Mouse (Mus musculus) ES-Bruce4 (cell line): ENCODE results near the gene Plxna4. TPM values are rescaled to one million over a fixed set of nuclear protein-coding genes. Genes with fewer than 3 reads are reported as not detected.
"Not testable (repeated sequence)": the region's sequence is repeated elsewhere in the genome, so short reads cannot be mapped to it uniquely, and the experiment has no call there.

ENCODE experiments used
- H3K27ac ChIP-seq: 2 replicates; pipeline ENCODE4 v1.5.1; 2012; ENCODE audit warnings: low read length, inconsistent platforms; ENCODE audit not compliant: insufficient read depth
- H3K27me3 ChIP-seq: 2 replicates; pipeline ENCODE4 v1.6.1; 2012; ENCODE audit warnings: mild to moderate bottlenecking, low read length, inconsistent platforms; ENCODE audit not compliant: control insufficient read depth, poor library complexity, insufficient read depth, severe bottlenecking
- H3K36me3 ChIP-seq: 2 replicates; pipeline ENCODE4 v1.6.1; 2012; ENCODE audit warnings: inconsistent platforms, mild to moderate bottlenecking, low read length, moderate library complexity; ENCODE audit not compliant: control insufficient read depth, poor library complexity, insufficient read depth, severe bottlenecking
- H3K4me1 ChIP-seq: one replicate; pipeline ENCODE4 v1.8.1; 2011; ENCODE audit warnings: low read length; ENCODE audit not compliant: control insufficient read depth, insufficient read depth
- H3K4me3 ChIP-seq: 2 replicates; pipeline ENCODE4 v1.5.1; 2011; ENCODE audit warnings: low read depth, mild to moderate bottlenecking, low read length
- H3K9ac ChIP-seq: 2 replicates; pipeline ENCODE4 v1.6.1; 2012; ENCODE audit warnings: low read depth, mild to moderate bottlenecking, inconsistent platforms; ENCODE audit not compliant: poor library complexity, severe bottlenecking
- H3K9me3 ChIP-seq: replicated peaks from 2 replicates; pipeline ENCODE4 v1.6.1; 2012; ENCODE audit warnings: mild to moderate bottlenecking, low read length, inconsistent platforms; ENCODE audit not compliant: control insufficient read depth, poor library complexity, insufficient read depth, severe bottlenecking
- CTCF ChIP-seq: IDR thresholded peaks from one replicate; pipeline ENCODE4 v1.8.1; 2011; ENCODE audit warnings: low read depth, low read length
- EP300 ChIP-seq: IDR thresholded peaks from 2 replicates; pipeline ENCODE4 v1.6.1; 2011; ENCODE audit warnings: low read depth, low read length; ENCODE audit not compliant: insufficient read depth
- POLR2A ChIP-seq: IDR thresholded peaks from one replicate; pipeline ENCODE4 v1.8.1; 2011; ENCODE audit warnings: low read length; ENCODE audit not compliant: insufficient read depth
- polyA plus RNA-seq: library from polyadenylated mRNA; stranded (reverse); fragments of >200 nt; gene quantifications from 2 replicates; pipeline ENCODE4 v1.2.4, GENCODE M21; 2011; ENCODE audit warnings: low read depth; ENCODE audit not compliant: missing spikeins, insufficient read depth, insufficient read length

The Plxna4 gene
- polyA plus RNA-seq, 1 experiment = 0.33 TPM

DNA sequence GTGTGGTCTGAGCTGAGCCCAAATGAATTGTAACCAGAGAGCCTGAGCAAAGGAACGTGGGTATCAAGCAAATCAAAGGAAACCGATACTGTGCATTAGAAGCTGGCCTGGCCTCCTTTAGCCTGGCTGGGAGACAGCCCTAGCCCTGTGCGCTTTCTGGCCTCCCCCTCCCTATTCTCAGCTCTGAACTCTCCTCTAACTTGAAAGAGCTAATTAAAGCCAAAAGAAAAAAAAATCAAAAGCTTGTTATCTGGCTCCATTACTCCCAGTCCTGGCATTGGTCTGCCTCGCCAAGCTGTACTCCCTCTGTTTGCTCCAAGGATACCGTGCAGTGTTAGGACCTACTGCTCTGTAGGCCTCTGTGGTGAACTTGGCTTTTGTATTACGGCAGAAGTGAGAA, 73.9 kb downstream of the Plxna4 start:
- H3K4me1 ChIP-seq = no peaks in the 10 kb centered on the region
- no peak overlapping the region for H3K9ac ChIP-seq
- H3K4me3 ChIP-seq = no peak overlapping the region
- TF ChIP-seq EP300 (no peak), POLR2A (no peak), CTCF (no peak)
- no peaks in the 10 kb centered on the region for H3K36me3 ChIP-seq
- H3K9me3 ChIP-seq = no peaks in the 10 kb centered on the region; the same call in 1 of the 2 replicates
- H3K27ac ChIP-seq = no peak overlapping the region
- no peaks in the 10 kb centered on the region for H3K27me3 ChIP-seq

DNA sequence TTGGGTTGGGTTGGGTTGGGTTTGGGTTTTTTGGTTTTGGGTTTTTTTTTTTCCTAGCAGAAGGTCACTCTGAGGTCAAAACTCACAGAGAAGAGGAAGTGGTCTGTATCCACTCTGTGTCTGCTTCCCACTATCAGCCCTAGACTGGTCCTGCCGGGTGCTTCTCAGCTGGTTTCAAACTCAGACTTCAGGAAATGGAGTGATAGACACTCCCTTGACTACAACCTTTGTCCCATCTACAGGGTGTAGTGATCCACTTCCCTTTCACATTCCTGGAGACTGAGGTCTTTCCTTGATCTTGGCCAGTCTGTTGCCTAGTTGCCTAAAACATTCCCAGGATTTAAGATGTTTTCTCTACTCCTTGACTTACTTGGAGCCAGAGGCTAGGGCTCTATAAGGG, 76.0 kb downstream of the Plxna4 start:
- TF ChIP-seq POLR2A (no peak), CTCF (no peak), EP300 (no peak)
- H3K9ac ChIP-seq = no peak overlapping the region
- H3K27ac ChIP-seq = no peak overlapping the region

DNA sequence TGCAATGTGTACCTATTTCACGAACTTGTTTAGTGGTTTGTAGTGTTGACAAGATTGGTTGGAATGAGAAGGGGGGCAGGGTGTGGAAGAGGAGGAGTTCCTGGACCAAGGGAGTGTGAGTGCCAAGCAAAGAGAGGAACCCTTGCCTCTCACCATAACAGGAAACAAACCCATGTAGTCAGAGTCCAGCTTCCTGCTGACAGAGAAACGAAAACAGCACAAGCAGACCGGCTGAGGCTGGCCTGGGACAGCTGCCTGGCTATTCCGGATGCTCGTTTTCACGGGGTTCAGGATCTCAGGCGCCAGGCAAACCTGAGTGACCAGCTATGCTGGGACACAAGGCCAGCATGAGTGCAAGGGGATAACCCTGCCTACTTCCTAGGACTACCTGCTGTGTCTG, 77.1 kb downstream of the Plxna4 start:
- no peak for TF ChIP-seq CTCF
- TF ChIP-seq POLR2A = no peak
- TF ChIP-seq EP300 = no peak
- H3K9me3 ChIP-seq = no peaks in the 10 kb centered on the region; the same call in 1 of the 2 replicates
- no peaks in the 10 kb centered on the region for H3K36me3 ChIP-seq
- H3K4me3 ChIP-seq = no peak overlapping the region
- H3K27ac ChIP-seq = no peak overlapping the region
- H3K27me3 ChIP-seq = no peaks in the 10 kb centered on the region
- H3K4me1 ChIP-seq = no peaks in the 10 kb centered on the region
- no peak overlapping the region for H3K9ac ChIP-seq

More for the DNA sequence above, 76.0 kb downstream of the Plxna4 start:
- Histone ChIP-seq H3K9me3 (no peaks in the 10 kb centered on the region; the same call in 1 of the 2 replicates), H3K4me3 (no peak overlapping the region), H3K4me1 (no peaks in the 10 kb centered on the region), H3K36me3 (no peaks in the 10 kb centered on the region), H3K27me3 (no peaks in the 10 kb centered on the region)

DNA sequence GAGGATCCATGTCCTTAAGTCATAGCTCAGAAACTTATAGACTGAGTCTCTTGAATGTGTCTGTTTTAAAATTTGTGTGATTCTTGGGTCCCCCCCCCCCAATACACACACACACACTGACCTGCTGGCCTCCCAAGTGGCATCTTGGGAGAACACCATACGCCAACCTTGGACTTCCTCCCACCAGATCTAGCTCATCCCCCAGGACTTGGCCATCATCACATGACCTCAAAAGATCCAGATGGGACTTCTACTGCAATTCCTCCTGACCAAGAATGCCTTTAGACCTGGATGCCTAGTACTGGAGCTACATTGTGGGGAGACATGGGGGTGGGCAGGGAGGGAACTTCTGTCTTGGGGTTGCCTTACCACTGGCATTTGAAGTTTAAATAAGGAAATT, 77.5 kb downstream of the Plxna4 start:
- H3K4me3 ChIP-seq = no peak overlapping the region
- TF ChIP-seq EP300 (no peak), CTCF (no peak), POLR2A (no peak)
- no peak overlapping the region for H3K27ac ChIP-seq
- H3K9me3 ChIP-seq = no peaks in the 10 kb centered on the region; the same call in 1 of the 2 replicates
- H3K4me1 ChIP-seq = no peaks in the 10 kb centered on the region
- no peaks in the 10 kb centered on the region for H3K36me3 ChIP-seq
- no peaks in the 10 kb centered on the region for H3K27me3 ChIP-seq
- H3K9ac ChIP-seq = no peak overlapping the region

DNA sequence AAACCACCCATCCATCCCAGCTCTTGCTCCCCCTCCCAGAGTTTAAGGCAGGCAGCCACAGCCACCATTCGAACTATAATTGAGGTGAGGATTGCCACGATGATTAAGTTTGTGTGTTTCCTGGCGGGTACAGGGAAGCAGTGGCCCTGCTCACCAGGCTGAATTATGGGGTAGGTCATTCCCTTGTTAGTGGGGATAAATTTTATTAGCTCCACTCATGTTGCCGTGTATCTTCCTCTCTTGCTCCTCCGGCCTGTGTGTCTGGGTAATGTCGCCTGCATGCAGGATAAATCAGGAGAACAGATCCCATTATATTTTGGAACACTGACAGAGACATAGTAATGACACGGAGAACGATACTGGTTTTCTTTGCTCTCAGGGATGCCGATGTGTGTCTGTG, 78.9 kb downstream of the Plxna4 start:
- Histone ChIP-seq H3K27ac (no peak overlapping the region), H3K4me3 (no peak overlapping the region), H3K9me3 (no peaks in the 10 kb centered on the region; the same call in 1 of the 2 replicates), H3K36me3 (no peaks in the 10 kb centered on the region), H3K9ac (no peak overlapping the region), H3K27me3 (no peaks in the 10 kb centered on the region), H3K4me1 (no peaks in the 10 kb centered on the region)
- TF ChIP-seq CTCF (no peak), EP300 (no peak), POLR2A (no peak)

DNA sequence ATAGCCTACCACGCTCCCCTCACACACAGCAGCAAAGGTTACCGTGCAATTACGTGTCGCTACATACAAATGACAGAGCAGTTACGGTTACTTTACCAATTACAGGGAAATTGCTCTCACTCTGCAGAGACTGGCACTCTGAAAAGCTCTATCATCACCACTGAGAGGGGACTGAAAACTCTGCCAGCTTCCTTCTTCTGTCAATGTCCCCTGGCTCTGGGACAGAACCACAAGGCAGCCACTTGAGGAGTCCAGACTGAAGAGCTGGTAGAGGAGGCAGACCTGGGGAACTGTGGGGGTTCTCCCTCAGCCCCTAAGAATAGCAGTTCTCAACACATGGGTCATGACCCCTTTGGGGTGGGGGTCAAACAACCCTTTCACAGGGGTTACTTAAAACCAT, 83.0 kb downstream of the Plxna4 start:
- TF ChIP-seq CTCF (no peak), POLR2A (no peak), EP300 (no peak)
- Histone ChIP-seq H3K9me3 (no peaks in the 10 kb centered on the region), H3K9ac (no peak overlapping the region), H3K36me3 (no peaks in the 10 kb centered on the region), H3K4me3 (no peak overlapping the region), H3K27me3 (no peaks in the 10 kb centered on the region), H3K4me1 (no peaks in the 10 kb centered on the region), H3K27ac (no peak overlapping the region)

DNA sequence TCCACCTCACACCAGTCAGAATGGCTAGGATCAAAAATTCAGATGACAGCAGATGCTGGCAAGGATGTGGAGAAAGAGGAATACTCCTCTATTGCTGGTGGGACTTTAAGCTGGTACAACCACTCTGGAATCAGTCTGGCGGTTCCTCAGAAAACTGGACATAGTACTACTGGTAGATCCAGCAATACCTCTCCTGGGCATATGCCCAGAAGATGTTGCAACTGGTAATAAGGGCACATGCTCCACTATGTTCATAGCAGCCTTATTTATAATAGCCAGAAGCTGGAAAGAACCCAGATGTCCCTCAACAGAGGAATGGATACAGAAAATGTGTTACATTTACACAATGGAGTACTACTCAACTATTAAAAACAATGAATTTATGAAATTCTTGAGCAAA, 86.8 kb downstream of the Plxna4 start:
- not testable (repeated sequence) for H3K4me1 ChIP-seq, H3K9me3 ChIP-seq, H3K9ac ChIP-seq, H3K36me3 ChIP-seq, H3K27me3 ChIP-seq, H3K27ac ChIP-seq, H3K4me3 ChIP-seq
